Mouse (Mus musculus) frontal cortex, postnatal 25 days (tissue): ENCODE measurements around the gene Gm21748.
"Not testable (repeated sequence)": the region's sequence is repeated elsewhere in the genome, so short reads cannot be mapped to it uniquely, and the experiment has no call there.

Source experiments
- DNase-seq, 2 experiments: peaks; one replicate each; pipeline ENCODE4 v3.0.0; 2022; ENCODE audit warnings: low spot score in 2 of 2

Gm21748 gene

GRCm38 (mm10) chrY:90839077-90839476 is at the start of gene Gm21748:
TSS of gene Gm21748 (minus strand) at chrY:90839177.
- DNase-seq, result not testable (repeated sequence)
